Mouse (Mus musculus): ENCODE results near the gene Myo1e. TPM values are rescaled to one million over a fixed set of nuclear protein-coding genes. Genes with fewer than 3 reads are reported as not detected.
A peak's percentile ranks its signal among the peaks of the same experiment; 100 is the strongest.

Myo1e gene
- polyA plus RNA-seq, 1 experiment, result 4.9 TPM

GRCm38 (mm10) chr9:70274071-70274470 is 66.9 kb downstream of the Myo1e start:
- WGBS, result 87% methylated on average over 6 of the region's 6 CpGs
- no peak for TF ChIP-seq CTCF (IDR thresholded peaks at IDR 0.05; ENCODE audit: control insufficient read depth, insufficient read depth, low read length)
- no peak for TF ChIP-seq POLR2A (IDR thresholded peaks at IDR 0.05; ENCODE audit: borderline replicate concordance, control insufficient read depth, low read depth, low read length)
- H3K4me3 ChIP-seq (replicated peaks; ENCODE audit: control insufficient read depth, low read depth, low read length), result no peak overlapping the region
- no peaks in the 10 kb centered on the region for H3K4me1 ChIP-seq (ENCODE audit: control insufficient read depth, insufficient read depth, low read length)
- H3K27ac ChIP-seq (ENCODE audit: control insufficient read depth, insufficient read depth, low read depth, low read length, poor library complexity), result no peak overlapping the region

- TF ChIP-seq POLR2A (IDR thresholded peaks at IDR 0.05; ENCODE audit: borderline replicate concordance, control insufficient read depth, low read depth, low read length) (no peak), CTCF (IDR thresholded peaks at IDR 0.05; ENCODE audit: control insufficient read depth, insufficient read depth, low read length) (no peak)
- H3K4me1 ChIP-seq (ENCODE audit: control insufficient read depth, insufficient read depth, low read length), result no peaks in the 10 kb centered on the region
- no peak overlapping the region for H3K4me3 ChIP-seq (replicated peaks; ENCODE audit: control insufficient read depth, low read depth, low read length)
- WGBS, result 83% methylated on average over 6 of the region's 6 CpGs
- no peak overlapping the region for H3K27ac ChIP-seq (ENCODE audit: control insufficient read depth, insufficient read depth, low read depth, low read length, poor library complexity)
These were observed 67.3 kb downstream of the Myo1e start for GRCm38 (mm10) chr9:70274476-70274875.

- WGBS, result 85% methylated on average over 12 of the region's 12 CpGs
- TF ChIP-seq CTCF (IDR thresholded peaks at IDR 0.05; ENCODE audit: control insufficient read depth, insufficient read depth, low read length), result no peak
- no peak for TF ChIP-seq POLR2A (IDR thresholded peaks at IDR 0.05; ENCODE audit: borderline replicate concordance, control insufficient read depth, low read depth, low read length)
- no peak overlapping the region for H3K4me3 ChIP-seq (replicated peaks; ENCODE audit: control insufficient read depth, low read depth, low read length)
- H3K27ac ChIP-seq (ENCODE audit: control insufficient read depth, insufficient read depth, low read depth, low read length, poor library complexity), result no peak overlapping the region
- H3K4me1 ChIP-seq (ENCODE audit: control insufficient read depth, insufficient read depth, low read length), result no peaks in the 10 kb centered on the region
These were observed 67.9 kb downstream of the Myo1e start for GRCm38 (mm10) chr9:70274887-70275555.

- 67% methylated on average over 3 of the region's 3 CpGs for WGBS
- Histone ChIP-seq H3K4me1 (ENCODE audit: control insufficient read depth, insufficient read depth, low read length) (no peaks in the 10 kb centered on the region), H3K27ac (ENCODE audit: control insufficient read depth, insufficient read depth, low read depth, low read length, poor library complexity) (no peak overlapping the region), H3K4me3 (replicated peaks; ENCODE audit: control insufficient read depth, low read depth, low read length) (no peak overlapping the region)
- TF ChIP-seq CTCF (IDR thresholded peaks at IDR 0.05; ENCODE audit: control insufficient read depth, insufficient read depth, low read length) (no peak), POLR2A (IDR thresholded peaks at IDR 0.05; ENCODE audit: borderline replicate concordance, control insufficient read depth, low read depth, low read length) (no peak)
These were observed 69.9 kb downstream of the Myo1e start for GRCm38 (mm10) chr9:70277076-70277475.

- 79% methylated on average over 11 of the region's 11 CpGs for WGBS
- Histone ChIP-seq H3K27ac (ENCODE audit: control insufficient read depth, insufficient read depth, low read depth, low read length, poor library complexity) (no peak overlapping the region), H3K4me3 (replicated peaks; ENCODE audit: control insufficient read depth, low read depth, low read length) (no peak overlapping the region), H3K4me1 (ENCODE audit: control insufficient read depth, insufficient read depth, low read length) (no peaks in the 10 kb centered on the region)
- TF ChIP-seq CTCF (IDR thresholded peaks at IDR 0.05; ENCODE audit: control insufficient read depth, insufficient read depth, low read length), result no peak
- TF ChIP-seq POLR2A (IDR thresholded peaks at IDR 0.05; ENCODE audit: borderline replicate concordance, control insufficient read depth, low read depth, low read length), result no peak
These were observed 70.4 kb downstream of the Myo1e start for GRCm38 (mm10) chr9:70277529-70277982.

GRCm38 (mm10) chr9:70281407-70281806 is 74.3 kb downstream of the Myo1e start:
- WGBS, result 89% methylated on average over 8 of the region's 8 CpGs
- Histone ChIP-seq H3K4me3 (replicated peaks; ENCODE audit: control insufficient read depth, low read depth, low read length) (no peak overlapping the region), H3K4me1 (ENCODE audit: control insufficient read depth, insufficient read depth, low read length) (peaks cover 1% of the 10 kb centered on the region; the same call in 1 of the 2 replicates), H3K27ac (ENCODE audit: control insufficient read depth, insufficient read depth, low read depth, low read length, poor library complexity) (no peak overlapping the region)
- no peak for TF ChIP-seq CTCF (IDR thresholded peaks at IDR 0.05; ENCODE audit: control insufficient read depth, insufficient read depth, low read length)

GRCm38 (mm10) chr9:70282107-70282506 is 75.0 kb downstream of the Myo1e start:
- Histone ChIP-seq H3K4me3 (replicated peaks; ENCODE audit: control insufficient read depth, low read depth, low read length) (no peak overlapping the region), H3K27ac (ENCODE audit: control insufficient read depth, insufficient read depth, low read depth, low read length, poor library complexity) (no peak overlapping the region), H3K4me1 (ENCODE audit: control insufficient read depth, insufficient read depth, low read length) (peaks cover 1% of the 10 kb centered on the region; the same call in 1 of the 2 replicates)
- TF ChIP-seq POLR2A (IDR thresholded peaks at IDR 0.05; ENCODE audit: borderline replicate concordance, control insufficient read depth, low read depth, low read length), result no peak
- no peak for TF ChIP-seq CTCF (IDR thresholded peaks at IDR 0.05; ENCODE audit: control insufficient read depth, insufficient read depth, low read length)
- WGBS, result 31% methylated on average over 6 of the region's 8 CpGs

GRCm38 (mm10) chr9:70283151-70283550 is 76.0 kb downstream of the Myo1e start:
- H3K4me3 ChIP-seq (replicated peaks; ENCODE audit: control insufficient read depth, low read depth, low read length), result no peak overlapping the region
- no peak for TF ChIP-seq POLR2A (IDR thresholded peaks at IDR 0.05; ENCODE audit: borderline replicate concordance, control insufficient read depth, low read depth, low read length)
- 0 out of 2 replicates have a peak, but pooled peaks have one; percentile 16 for TF ChIP-seq CTCF (IDR thresholded peaks at IDR 0.05; ENCODE audit: control insufficient read depth, insufficient read depth, low read length)
- H3K27ac ChIP-seq (ENCODE audit: control insufficient read depth, insufficient read depth, low read depth, low read length, poor library complexity), result no peak overlapping the region
- H3K4me1 ChIP-seq (ENCODE audit: control insufficient read depth, insufficient read depth, low read length), result peaks cover 1% of the 10 kb centered on the region; the same call in 1 of the 2 replicates
- WGBS, result 81% methylated on average over 4 of the region's 4 CpGs
